Mouse (Mus musculus) CD4-positive, CD25-positive, alpha-beta regulatory T cell, adult 9 weeks (primary cell): ENCODE results near the gene Ercc6l. TPM values are rescaled to one million over a fixed set of nuclear protein-coding genes. Genes with fewer than 3 reads are reported as not detected.

Experiments
- polyA plus RNA-seq: library from polyadenylated mRNA; unstranded; fragments of 100-300 nt; shearing (Covaris generic); gene quantifications from one replicate; pipeline ENCODE4 v1.2.1, GENCODE M21; 2017

Gene Ercc6l
- 3.1 TPM for polyA plus RNA-seq

GRCm38 (mm10) chrX:102156618-102157422, at the start of gene Ercc6l:
Gene Ercc6l (minus strand): TSS chrX:102157091.

DNA sequence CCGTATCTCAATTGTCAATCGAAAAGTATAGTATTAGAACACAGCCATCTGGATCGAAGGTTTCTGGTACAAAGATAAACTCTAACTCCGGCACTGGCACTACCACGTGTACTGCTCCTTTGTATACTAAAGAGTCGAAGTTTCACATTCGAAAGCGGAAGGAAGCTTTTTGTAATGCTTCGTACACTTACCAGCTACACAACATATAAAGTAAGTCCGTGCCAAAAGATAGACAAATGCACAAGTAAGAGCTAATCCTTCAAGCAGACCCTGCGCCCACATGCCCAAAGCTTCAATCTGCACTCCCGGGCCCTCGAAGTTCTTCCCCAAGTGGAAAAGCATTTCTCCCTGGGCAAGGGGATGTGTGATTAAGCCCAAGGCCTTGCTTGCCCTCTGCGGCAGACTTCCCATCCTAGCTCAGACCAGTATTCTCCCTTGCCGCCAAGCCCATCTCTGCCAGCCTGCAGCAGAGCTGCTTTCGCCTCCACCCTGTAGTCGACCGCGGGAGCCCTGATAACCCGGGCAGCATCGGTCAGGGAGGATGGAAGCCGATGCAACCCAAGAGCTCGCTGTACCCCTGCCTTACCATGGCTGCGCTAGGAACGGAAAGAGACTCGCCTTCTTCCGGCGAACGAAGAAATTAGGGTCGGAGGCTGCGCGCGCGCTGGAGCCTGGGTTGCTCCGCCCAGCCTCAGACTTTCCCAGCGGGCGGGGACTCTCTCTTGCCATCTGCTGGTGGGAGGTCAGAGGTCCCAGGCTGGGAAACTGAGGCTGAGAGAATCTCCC, 32.0 kb upstream of the Ercc6l start, which contains the start of gene Rps4x:
Gene Rps4x (minus strand): TSS at position 683 of the 786 bp plus-strand sequence.

GRCm38 (mm10) chrX:102119042-102119864, 37.6 kb downstream of the Ercc6l start, which contains the start of gene Pin4:
Gene Pin4 (plus strand): TSS chrX:102119447.

Other genes starting within 250 kb of the Ercc6l start
- 0.46 TPM for gene Rtl5, start 85.8 kb downstream of the Ercc6l start, polyA plus RNA-seq
- gene Pin4, start 37.6 kb downstream of the Ercc6l start, polyA plus RNA-seq = 30.8 TPM
- gene Rps4x, start 32.3 kb upstream of the Ercc6l start, polyA plus RNA-seq = 1,036 TPM
- gene Cited1, start 95.1 kb upstream of the Ercc6l start, polyA plus RNA-seq = not detected